Mouse (Mus musculus) heart, embryonic 11.5 days (tissue): Measurements from ENCODE around the gene Klk4. TPM values are rescaled to one million over a fixed set of nuclear protein-coding genes. Genes with fewer than 3 reads are reported as not detected.

Experiments
- ATAC-seq: fragments of 200-750 bp; cut with Nextera tagmentation; replicated peaks from 2 replicates; pipeline ENCODE4 v1.8.0; 2017; ENCODE audit warnings: moderate library complexity; ENCODE audit not compliant: insufficient number of reproducible peaks, low FRiP score, low TSS enrichment
- H3K27ac ChIP-seq: fragments of 300-500 bp; sonication (generic); 2 replicates; pipeline ENCODE4 v1.5.1; 2014; ENCODE audit warnings: mild to moderate bottlenecking, low read depth, low read length
- H3K27me3 ChIP-seq: fragments of 300-500 bp; sonication (generic); 2 replicates; pipeline ENCODE4 v1.6.1; 2014; ENCODE audit warnings: mild to moderate bottlenecking, low read length, mixed read lengths; ENCODE audit not compliant: control insufficient read depth, insufficient read depth
- H3K36me3 ChIP-seq: fragments of 300-500 bp; sonication (generic); 2 replicates; pipeline ENCODE4 v1.6.1; 2014; ENCODE audit warnings: mild to moderate bottlenecking, low read length, moderate library complexity, mixed read lengths; ENCODE audit not compliant: control insufficient read depth, insufficient read depth
- H3K4me1 ChIP-seq: fragments of 300-500 bp; sonication (generic); 2 replicates; pipeline ENCODE4 v1.6.1; 2014; ENCODE audit warnings: low read length; ENCODE audit not compliant: control insufficient read depth, insufficient read depth
- H3K4me2 ChIP-seq: fragments of 300-500 bp; sonication (generic); 2 replicates; pipeline ENCODE4 v1.6.1; 2014; ENCODE audit warnings: mild to moderate bottlenecking, moderate library complexity
- H3K4me3 ChIP-seq: fragments of 300-500 bp; sonication (generic); 2 replicates; pipeline ENCODE4 v1.5.1; 2014; ENCODE audit warnings: low read depth, low read length
- H3K9ac ChIP-seq: fragments of 300-500 bp; sonication (generic); 2 replicates; pipeline ENCODE4 v1.6.1; 2014; ENCODE audit warnings: mild to moderate bottlenecking, low read depth, low read length, moderate library complexity
- H3K9me3 ChIP-seq: fragments of 300-500 bp; sonication (generic); replicated peaks from 2 replicates; pipeline ENCODE4 v1.6.1; 2016; ENCODE audit warnings: low read length; ENCODE audit not compliant: control insufficient read depth
- WGBS: fragments of 180-500 bp; shearing (Covaris S2); extraction: QIAGEN DNeasy Blood & Tissue Kit; methylation state at CpG from one replicate; pipeline ENCODE4 v1.1.7; 2014; ENCODE audit not compliant: insufficient replicate concordance; 5-methylcytosine and 5-hydroxymethylcytosine counted together
- polyA plus RNA-seq: library from polyadenylated mRNA; unstranded; fragments of >200 nt; fragmentation: Nextera tagmentation; extraction: Ambion mirVana; gene quantifications from 2 replicates; pipeline ENCODE4 v1.2.1, GENCODE M21; 2014

Klk4 gene
- polyA plus RNA-seq, 1 experiment from 2014 or later: not detected

DNA sequence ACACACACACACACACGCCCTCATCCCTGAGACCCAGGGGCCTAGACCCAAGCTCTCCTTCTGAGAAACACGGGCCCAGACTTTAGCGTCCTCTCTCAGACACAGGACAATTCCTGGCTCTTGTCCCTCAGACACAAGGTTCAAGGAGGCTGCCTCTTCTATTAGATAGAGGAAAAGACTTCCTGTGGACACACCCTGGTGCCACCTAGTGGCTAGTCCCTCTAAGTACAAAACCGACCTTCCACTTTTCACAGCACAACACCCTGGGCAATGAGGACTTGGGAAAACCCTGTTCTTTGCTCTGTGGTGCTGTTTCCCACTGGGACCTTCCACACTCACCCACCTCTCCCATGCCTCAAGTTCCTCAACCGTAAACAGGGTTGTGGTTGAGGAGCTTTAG, 45.0 kb downstream of the Klk4 start:
- no peak overlapping the region for H3K4me3 ChIP-seq
- H3K36me3 ChIP-seq: no peaks in the 10 kb centered on the region
- no peaks in the 10 kb centered on the region for H3K4me1 ChIP-seq
- ATAC-seq: no peak
- no peak overlapping the region for H3K9ac ChIP-seq
- no peaks in the 10 kb centered on the region for H3K27me3 ChIP-seq
- no peak overlapping the region for H3K4me2 ChIP-seq
- H3K9me3 ChIP-seq: no peaks in the 10 kb centered on the region
- 67% methylated on average over 5 of the region's 5 CpGs for WGBS
- H3K27ac ChIP-seq: no peak overlapping the region

DNA sequence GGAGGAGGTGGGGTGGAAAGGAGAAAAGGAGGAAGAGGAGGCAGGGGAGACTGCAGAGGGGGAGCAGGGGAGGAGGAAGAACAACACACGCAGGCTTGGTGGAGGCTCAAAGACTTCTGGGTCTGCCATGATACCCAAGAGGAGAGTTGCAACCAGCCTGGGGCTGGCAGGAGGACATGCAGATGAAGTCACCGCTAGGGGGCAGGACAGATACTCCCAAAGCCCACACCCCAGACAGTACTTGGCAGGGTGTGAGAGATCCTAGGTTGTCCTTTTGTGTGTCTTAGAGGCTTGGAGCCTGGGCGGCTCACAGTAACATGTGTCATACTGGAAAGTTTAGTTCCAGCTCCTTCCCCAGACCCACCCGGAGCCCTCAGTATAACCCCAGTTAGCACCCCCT, 47.6 kb downstream of the Klk4 start:
- no peaks in the 10 kb centered on the region for H3K27me3 ChIP-seq
- no peaks in the 10 kb centered on the region for H3K4me1 ChIP-seq
- no peaks in the 10 kb centered on the region for H3K36me3 ChIP-seq
- H3K27ac ChIP-seq: no peak overlapping the region
- H3K9me3 ChIP-seq: no peaks in the 10 kb centered on the region
- WGBS: 39% methylated on average over 4 of the region's 4 CpGs
- no peak overlapping the region for H3K4me2 ChIP-seq
- H3K4me3 ChIP-seq: no peak overlapping the region
- no peak overlapping the region for H3K9ac ChIP-seq
- no peak for ATAC-seq

DNA sequence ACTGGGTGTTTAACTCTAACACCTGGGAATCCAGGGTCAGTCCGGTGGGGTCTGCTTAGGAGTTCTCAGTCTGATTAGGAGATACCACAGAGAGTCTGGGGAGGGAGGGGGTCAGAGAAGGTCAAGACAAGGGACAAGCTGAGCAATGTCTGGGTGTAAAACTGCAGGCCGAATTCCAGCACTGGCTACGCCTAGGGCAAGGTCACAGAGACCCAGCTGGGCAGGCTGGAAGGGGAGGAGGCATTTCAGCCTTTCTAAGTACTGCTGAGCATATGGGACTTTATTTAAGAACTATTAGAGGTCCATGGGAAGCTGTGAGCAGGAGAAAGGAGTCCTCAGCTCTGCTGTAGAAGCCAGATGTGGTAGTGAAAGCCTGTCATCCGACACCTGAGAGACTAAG, 51.4 kb downstream of the Klk4 start:
- Histone ChIP-seq H3K9ac (no peak overlapping the region), H3K36me3 (no peaks in the 10 kb centered on the region), H3K9me3 (no peaks in the 10 kb centered on the region), H3K4me2 (no peak overlapping the region), H3K27ac (no peak overlapping the region), H3K27me3 (no peaks in the 10 kb centered on the region), H3K4me3 (no peak overlapping the region), H3K4me1 (no peaks in the 10 kb centered on the region)
- no peak for ATAC-seq
- 62% methylated on average over 4 of the region's 4 CpGs for WGBS

DNA sequence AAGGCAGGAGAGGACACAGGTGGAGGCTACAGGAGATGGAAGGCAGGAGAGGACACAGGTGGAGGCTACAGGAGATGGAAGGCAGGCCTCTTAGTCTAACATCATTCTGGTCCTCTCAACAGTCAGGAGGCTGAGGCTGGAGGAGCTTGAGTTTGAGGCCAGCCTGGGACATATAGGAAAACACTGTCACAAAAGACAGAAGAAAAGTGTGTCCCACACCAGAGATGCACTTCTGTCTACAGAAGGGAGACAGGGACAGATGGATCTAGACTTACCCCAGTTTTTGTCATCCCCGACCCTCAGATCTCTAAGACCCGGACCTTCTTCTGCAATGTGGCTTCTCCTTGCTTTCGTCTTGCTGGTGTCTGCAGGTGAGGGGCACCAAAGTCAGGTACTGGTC, 52.5 kb downstream of the Klk4 start, which contains the start of gene Klk15:
Gene Klk15, plus strand, starts transcription at position 301 of the 400 bp plus-strand sequence.
- no peaks in the 10 kb centered on the region for H3K27me3 ChIP-seq
- H3K4me1 ChIP-seq: no peaks in the 10 kb centered on the region
- H3K4me2 ChIP-seq: no peak within 1 kb of the TSS
- no peak within 1 kb of the TSS for H3K4me3 ChIP-seq
- no peak within 1 kb of the TSS for H3K9ac ChIP-seq
- no peak for ATAC-seq
- 65% methylated on average over 3 of the region's 3 CpGs for WGBS
- H3K36me3 ChIP-seq: no peaks in the 10 kb centered on the region
- no peaks in the 10 kb centered on the region for H3K9me3 ChIP-seq
- H3K27ac ChIP-seq: no peak within 1 kb of the TSS

DNA sequence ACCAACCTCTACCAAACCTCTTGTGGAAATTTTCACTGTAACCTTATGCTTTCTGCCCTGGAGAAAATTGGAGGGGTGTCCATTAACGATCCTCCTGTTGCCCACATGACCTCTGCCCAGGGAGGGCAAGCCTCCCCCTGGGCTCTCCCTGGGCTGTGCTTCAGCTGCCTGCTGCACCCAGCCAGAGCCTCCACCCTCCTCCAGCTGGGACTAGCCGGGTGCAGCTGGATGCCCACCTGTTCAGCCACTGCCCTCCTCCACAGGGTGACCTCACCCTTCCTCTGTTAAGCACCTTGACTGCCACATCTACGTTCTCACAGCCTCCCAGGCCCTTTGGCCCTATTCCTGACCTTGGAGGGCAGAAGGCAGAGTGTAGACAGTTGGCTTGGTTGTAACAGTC, 53.8 kb downstream of the Klk4 start:
- ATAC-seq: no peak
- no peaks in the 10 kb centered on the region for H3K27me3 ChIP-seq
- H3K9ac ChIP-seq: no peak overlapping the region
- no peaks in the 10 kb centered on the region for H3K36me3 ChIP-seq
- no peaks in the 10 kb centered on the region for H3K4me1 ChIP-seq
- 63% methylated on average over 3 of the region's 3 CpGs for WGBS
- H3K9me3 ChIP-seq: no peaks in the 10 kb centered on the region
- no peak overlapping the region for H3K4me3 ChIP-seq
- no peak overlapping the region for H3K27ac ChIP-seq
- no peak overlapping the region for H3K4me2 ChIP-seq

Other genes with a start within 250 kb of the Klk4 start
- gene Ceacam18, start 246.5 kb upstream of the Klk4 start, polyA plus RNA-seq: not detected in 2 replicates
- gene Siglece, start 221.0 kb upstream of the Klk4 start, polyA plus RNA-seq: 0.23 and 0.37 TPM in 2 replicates
- 4.2 and 5.1 TPM in 2 replicates for gene Ctu1, start 209.1 kb upstream of the Klk4 start, polyA plus RNA-seq
- not detected in 2 replicates for gene Klk14, start 190.7 kb upstream of the Klk4 start, polyA plus RNA-seq
- 0.70 and 0.83 TPM in 2 replicates for gene Klk13, start 168.6 kb upstream of the Klk4 start, polyA plus RNA-seq
- not detected in 2 replicates for gene Klk12, start 112.3 kb upstream of the Klk4 start, polyA plus RNA-seq
- gene Klk11, start 106.6 kb upstream of the Klk4 start, polyA plus RNA-seq: not detected in 2 replicates
- 0.26 TPM in 1 of 2 replicates, not detected in the other for gene Klk10, start 100.1 kb upstream of the Klk4 start, polyA plus RNA-seq
- gene Klk9, start 89.3 kb upstream of the Klk4 start, polyA plus RNA-seq: not detected in 2 replicates
- gene Klk8, start 83.6 kb upstream of the Klk4 start, polyA plus RNA-seq: 26.3 and 32.1 TPM in 2 replicates
- gene Klk7, start 69.9 kb upstream of the Klk4 start, polyA plus RNA-seq: 0.09 TPM in 1 of 2 replicates, not detected in the other
- not detected in 2 replicates for gene Klk6, start 56.7 kb upstream of the Klk4 start, polyA plus RNA-seq
- gene Klk5, start 39.2 kb upstream of the Klk4 start, polyA plus RNA-seq: not detected in 2 replicates
- gene Klk15, start 52.6 kb downstream of the Klk4 start, polyA plus RNA-seq: not detected in 2 replicates
- not detected in 2 replicates for gene Klk1b8, start 69.5 kb downstream of the Klk4 start, polyA plus RNA-seq
- not detected in 2 replicates for gene Klk1b1, start 85.6 kb downstream of the Klk4 start, polyA plus RNA-seq
- not detected in 2 replicates for gene Klk1b9, start 94.9 kb downstream of the Klk4 start, polyA plus RNA-seq
- not detected in 2 replicates for gene Klk1b11, start 114.7 kb downstream of the Klk4 start, polyA plus RNA-seq
- gene Klk1b26, start 131.0 kb downstream of the Klk4 start, polyA plus RNA-seq: not detected in 2 replicates
- not detected in 2 replicates for gene Klk1b27, start 171.1 kb downstream of the Klk4 start, polyA plus RNA-seq
- not detected in 2 replicates for gene Klk1b21, start 221.2 kb downstream of the Klk4 start, polyA plus RNA-seq
- not detected in 2 replicates for gene Klk1b22, start 231.5 kb downstream of the Klk4 start, polyA plus RNA-seq